Mouse (Mus musculus) midbrain, embryonic 10.5 days (tissue): Measurements from ENCODE around the gene Cdh22. TPM values are rescaled to one million over a fixed set of nuclear protein-coding genes. Genes with fewer than 3 reads are reported as not detected.

Experiments used
- DNase-seq: peaks from one replicate; pipeline ENCODE4 v3.0.0-alpha.2; 2017; ENCODE audit warnings: low spot score
- H3K27ac ChIP-seq: fragments of 300-500 bp; sonication (generic); replicated peaks from 2 replicates; pipeline ENCODE4 v1.5.1; 2016; ENCODE audit warnings: mild to moderate bottlenecking
- H3K27me3 ChIP-seq: fragments of 300-500 bp; sonication (generic); 2 replicates; pipeline ENCODE4 v1.6.1; 2016; ENCODE audit warnings: low read depth, mild to moderate bottlenecking; ENCODE audit not compliant: poor library complexity, severe bottlenecking
- H3K36me3 ChIP-seq: fragments of 300-500 bp; sonication (generic); 2 replicates; pipeline ENCODE4 v1.6.1; 2016; ENCODE audit warnings: mild to moderate bottlenecking, moderate library complexity
- H3K4me1 ChIP-seq: fragments of 300-500 bp; sonication (generic); 2 replicates; pipeline ENCODE4 v1.6.1; 2016
- H3K4me3 ChIP-seq: fragments of 300-500 bp; sonication (generic); 2 replicates; pipeline ENCODE4 v1.5.1; 2016; ENCODE audit warnings: mild to moderate bottlenecking, moderate library complexity
- H3K9me3 ChIP-seq: fragments of 300-500 bp; sonication (generic); replicated peaks from 2 replicates; pipeline ENCODE4 v1.6.1; 2016; ENCODE audit warnings: mild to moderate bottlenecking
- WGBS: fragments of 180-500 bp; shearing (Covaris S2); methylation state at CpG from one replicate; pipeline ENCODE4 v1.1.7; 2016; 5-methylcytosine and 5-hydroxymethylcytosine counted together
- polyA plus RNA-seq: library from polyadenylated mRNA; unstranded; fragments of >200 nt; fragmentation: Nextera tagmentation; extraction: Ambion mirVana; gene quantifications from 2 replicates; pipeline ENCODE4 v1.2.1, GENCODE M21; 2016

Cdh22 gene
- polyA plus RNA-seq, 1 experiment from 2014 or later: 3.9 TPM

GRCm38 (mm10) chr2:165217361-165218149 is 17.1 kb downstream of the Cdh22 start:
- Histone ChIP-seq H3K4me3 (no peak overlapping the region), H3K36me3 (no peaks in the 10 kb centered on the region), H3K4me1 (peaks cover 94% of the 10 kb centered on the region), H3K27ac (peak overlapping the region; percentile 55; the same call in 1 of the 2 replicates), H3K9me3 (no peaks in the 10 kb centered on the region), H3K27me3 (peaks cover 97% of the 10 kb centered on the region)
- no peak for DNase-seq
- 94% methylated on average over 16 of the region's 16 CpGs for whole genome bisulfite sequencing

DNA sequence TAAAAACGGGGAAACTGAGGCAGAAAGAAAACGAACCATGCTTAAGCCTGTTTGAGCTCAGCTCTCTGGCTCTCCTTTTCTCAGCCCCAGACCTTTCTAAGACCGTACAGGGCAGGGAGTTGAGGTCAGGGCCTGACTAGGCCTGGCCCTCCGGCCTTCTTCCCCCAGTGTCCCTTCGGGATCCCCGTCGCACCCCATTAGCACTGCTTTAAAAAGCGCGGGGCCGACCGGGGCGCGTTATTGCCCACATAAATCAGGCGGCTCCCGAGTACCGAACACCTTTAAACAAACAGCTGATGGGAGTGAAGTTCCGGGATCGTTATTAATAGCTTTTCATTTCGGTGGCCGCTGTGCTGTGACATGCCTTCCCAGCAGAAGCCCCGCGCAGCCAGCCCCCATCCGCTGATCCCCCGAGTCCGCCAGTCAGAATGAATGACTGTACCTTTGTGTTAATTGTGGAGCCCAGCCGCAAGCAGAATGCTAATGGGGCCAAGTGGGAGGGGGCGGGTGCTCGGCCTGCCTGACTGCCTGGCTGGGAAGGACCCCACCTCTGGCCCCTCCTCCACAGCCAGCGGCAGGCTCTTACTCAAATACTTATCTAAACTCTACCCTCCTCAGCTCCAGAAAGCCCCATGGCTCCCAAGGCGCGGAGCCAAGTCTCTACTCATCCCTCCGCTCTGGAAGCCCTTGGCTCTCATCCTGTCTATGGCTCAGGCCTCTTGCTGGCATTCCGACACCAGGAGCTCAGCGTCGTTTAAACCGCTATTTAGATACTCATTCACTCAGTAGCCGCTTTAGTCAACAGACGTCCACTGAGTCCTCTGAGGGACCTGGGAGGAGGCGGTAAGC is 19.3 kb downstream of the Cdh22 start:
- H3K27me3 ChIP-seq: peaks cover 98% of the 10 kb centered on the region

GRCm38 (mm10) chr2:165211426-165212079 is 23.1 kb downstream of the Cdh22 start:
- no peaks in the 10 kb centered on the region for H3K9me3 ChIP-seq
- peak overlapping the region; percentile 45 for H3K4me3 ChIP-seq
- H3K36me3 ChIP-seq: no peaks in the 10 kb centered on the region
- peaks cover 97% of the 10 kb centered on the region for H3K27me3 ChIP-seq
- DNase-seq: peak; percentile 58
- WGBS: under 1% methylated on average over 20 of the region's 20 CpGs
- peaks cover 69% of the 10 kb centered on the region for H3K4me1 ChIP-seq
- H3K27ac ChIP-seq: peak overlapping the region; percentile 84

More for the DNA sequence above, 19.3 kb downstream of the Cdh22 start:
- Histone ChIP-seq H3K36me3 (no peaks in the 10 kb centered on the region), H3K4me3 (peak overlapping the region; percentile 46), H3K4me1 (peaks cover 94% of the 10 kb centered on the region), H3K9me3 (no peaks in the 10 kb centered on the region), H3K27ac (peak overlapping the region; percentile 83)
- peak; percentile 79 for DNase-seq
- 4% methylated on average over 39 of the region's 39 CpGs for WGBS

GRCm38 (mm10) chr2:165210948-165211347 is 23.7 kb downstream of the Cdh22 start:
- peak; percentile 48 for DNase-seq
- Histone ChIP-seq H3K27me3 (peaks cover 96% of the 10 kb centered on the region), H3K4me3 (peak overlapping the region; percentile 45), H3K9me3 (no peaks in the 10 kb centered on the region), H3K27ac (peak overlapping the region; percentile 84; the same call in 1 of the 2 replicates), H3K36me3 (no peaks in the 10 kb centered on the region), H3K4me1 (peaks cover 69% of the 10 kb centered on the region)
- under 1% methylated on average over 15 of the region's 15 CpGs for whole genome bisulfite sequencing

GRCm38 (mm10) chr2:165207689-165208088 is 27.0 kb downstream of the Cdh22 start:
- no peak for DNase-seq
- peaks cover 96% of the 10 kb centered on the region for H3K27me3 ChIP-seq
- H3K4me1 ChIP-seq: peaks cover 57% of the 10 kb centered on the region
- H3K36me3 ChIP-seq: no peaks in the 10 kb centered on the region
- H3K4me3 ChIP-seq: no peak overlapping the region
- 73% methylated on average over 11 of the region's 11 CpGs for WGBS
- H3K9me3 ChIP-seq: no peaks in the 10 kb centered on the region
- no peak overlapping the region for H3K27ac ChIP-seq

DNA sequence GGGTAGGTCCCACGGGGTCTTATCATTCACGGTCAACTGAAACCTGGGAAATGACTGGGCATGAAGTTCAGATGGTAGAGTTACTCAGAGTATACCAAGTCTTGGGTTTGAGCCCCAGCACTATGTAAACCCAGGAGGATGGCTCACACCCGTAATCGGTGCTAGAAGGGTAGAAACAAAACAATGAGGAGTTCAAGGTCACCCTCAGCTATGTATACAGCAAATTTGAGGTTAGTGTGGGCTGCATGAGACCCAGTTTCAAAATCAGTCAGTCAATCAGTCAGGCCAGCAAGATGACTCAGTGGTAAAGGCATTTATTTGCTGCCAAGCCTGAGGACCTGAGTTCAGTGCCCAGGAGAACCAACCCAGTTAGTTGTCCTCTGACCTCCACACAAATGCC is 27.6 kb downstream of the Cdh22 start:
- Histone ChIP-seq H3K4me3 (no peak overlapping the region), H3K27ac (no peak overlapping the region; the same call in 1 of the 2 replicates), H3K36me3 (no peaks in the 10 kb centered on the region), H3K4me1 (peaks cover 57% of the 10 kb centered on the region), H3K9me3 (no peaks in the 10 kb centered on the region), H3K27me3 (peaks cover 96% of the 10 kb centered on the region)
- 84% methylated on average over 4 of the region's 4 CpGs for WGBS
- DNase-seq: no peak

- peaks cover 56% of the 10 kb centered on the region for H3K4me1 ChIP-seq
- DNase-seq: no peak
- 81% methylated on average over 6 of the region's 6 CpGs for WGBS
- H3K27ac ChIP-seq: no peak overlapping the region
- H3K4me3 ChIP-seq: no peak overlapping the region
- no peaks in the 10 kb centered on the region for H3K36me3 ChIP-seq
- H3K27me3 ChIP-seq: peaks cover 94% of the 10 kb centered on the region
- H3K9me3 ChIP-seq: no peaks in the 10 kb centered on the region
Measured at GRCm38 (mm10) chr2:165205486-165205885, 29.2 kb downstream of the Cdh22 start.

DNA sequence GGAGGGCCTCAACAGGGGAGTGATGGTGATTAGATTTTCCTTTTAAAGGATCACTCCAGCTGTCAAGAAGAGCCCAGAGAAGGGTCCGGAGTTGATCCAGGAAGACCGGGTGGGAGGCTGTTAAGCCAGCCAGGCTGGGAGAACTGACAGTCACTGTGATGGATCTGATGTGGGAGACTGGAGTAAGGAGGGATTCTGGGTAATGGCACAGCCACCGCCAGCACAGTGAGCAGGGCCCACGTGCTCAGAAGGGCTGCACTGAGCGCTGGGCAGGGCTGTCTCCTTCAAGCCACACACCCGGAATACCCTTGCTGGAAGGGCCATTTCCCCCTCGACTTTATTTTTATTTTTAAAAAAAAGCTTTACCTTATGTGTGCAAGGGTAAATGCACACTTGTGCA is 29.7 kb downstream of the Cdh22 start:
- H3K36me3 ChIP-seq: no peaks in the 10 kb centered on the region
- H3K9me3 ChIP-seq: no peaks in the 10 kb centered on the region
- 53% methylated on average over 7 of the region's 7 CpGs for WGBS
- DNase-seq: no peak
- H3K4me1 ChIP-seq: peaks cover 56% of the 10 kb centered on the region
- no peak overlapping the region for H3K4me3 ChIP-seq
- H3K27ac ChIP-seq: no peak overlapping the region; the same call in 1 of the 2 replicates
- peaks cover 94% of the 10 kb centered on the region for H3K27me3 ChIP-seq

DNA sequence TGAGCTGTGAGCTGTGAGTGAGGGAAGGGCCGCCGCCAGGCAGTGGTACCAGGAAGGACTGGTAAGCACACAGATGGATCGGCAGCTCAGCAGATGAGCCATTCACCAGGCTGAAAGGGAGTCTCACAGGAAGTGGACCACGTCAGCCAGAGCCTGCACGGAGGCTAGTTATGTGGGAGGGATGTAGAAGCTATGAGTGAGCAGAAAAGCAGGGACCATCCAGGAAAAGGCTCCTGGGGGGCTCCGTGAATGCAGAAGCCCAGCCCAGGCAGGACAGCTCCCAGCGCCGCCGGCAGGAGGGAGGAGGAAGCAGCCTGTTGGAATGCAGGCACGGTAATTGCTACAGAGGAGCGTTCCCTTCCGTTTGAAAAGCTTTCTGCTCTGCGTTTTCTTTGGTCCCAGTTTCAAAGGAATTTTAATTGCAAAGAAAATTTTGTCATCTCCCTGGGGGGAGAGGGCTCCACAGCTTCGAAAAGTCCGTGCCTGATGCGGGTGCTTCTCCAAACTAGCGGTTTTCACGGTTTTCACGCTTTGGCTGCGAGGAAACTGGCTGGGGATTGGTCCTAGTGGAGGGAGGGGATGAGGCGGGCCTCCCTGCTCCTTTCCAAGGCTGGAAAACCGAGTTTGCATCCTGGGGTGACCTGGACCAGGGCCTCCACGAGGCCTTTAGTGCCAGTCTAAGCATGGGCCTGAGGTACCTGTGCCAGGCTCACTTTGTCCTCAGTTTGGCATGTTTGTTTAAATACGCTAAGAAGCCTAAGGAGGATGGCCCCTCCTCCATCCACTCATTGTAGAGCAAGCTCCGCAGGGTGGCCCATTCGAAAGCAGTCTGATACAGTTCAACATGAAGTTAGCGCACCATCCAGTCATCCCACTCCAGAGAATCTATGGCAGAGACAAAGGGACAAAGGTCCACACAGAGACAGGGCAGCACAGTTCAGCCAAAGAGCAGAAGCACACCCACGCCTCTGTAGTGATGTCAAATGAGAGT is 32.6 kb downstream of the Cdh22 start:
- peaks cover 68% of the 10 kb centered on the region for H3K4me1 ChIP-seq
- H3K9me3 ChIP-seq: 0 out of 2 replicates have a peak, but pooled peaks cover 5% of the 10 kb centered on the region
- H3K36me3 ChIP-seq: no peaks in the 10 kb centered on the region; the same call in 1 of the 2 replicates
- H3K27ac ChIP-seq: peak overlapping the region; percentile 74
- peak; percentile 63 for DNase-seq
- peaks cover 96% of the 10 kb centered on the region for H3K27me3 ChIP-seq
- H3K4me3 ChIP-seq: peak overlapping the region; percentile 50
- WGBS: 5% methylated on average over 28 of the region's 28 CpGs

- Histone ChIP-seq H3K36me3 (no peaks in the 10 kb centered on the region; the same call in 1 of the 2 replicates), H3K27ac (no peak overlapping the region), H3K4me1 (peaks cover 62% of the 10 kb centered on the region), H3K4me3 (no peak overlapping the region), H3K27me3 (peaks cover 96% of the 10 kb centered on the region), H3K9me3 (0 out of 2 replicates have a peak, but pooled peaks cover 5% of the 10 kb centered on the region)
- DNase-seq: no peak
- 44% methylated on average over 6 of the region's 6 CpGs for WGBS
Measured at GRCm38 (mm10) chr2:165197546-165197945, 37.1 kb downstream of the Cdh22 start.

- H3K4me1 ChIP-seq: peaks cover 43% of the 10 kb centered on the region
- 5% methylated on average over 32 of the region's 32 CpGs for WGBS
- peak overlapping the region; percentile 79 for H3K27ac ChIP-seq
- H3K27me3 ChIP-seq: peaks cover 78% of the 10 kb centered on the region
- H3K4me3 ChIP-seq: peak overlapping the region; percentile 40
- peak; percentile 55 for DNase-seq
- 0 out of 2 replicates have a peak, but pooled peaks cover 5% of the 10 kb centered on the region for H3K9me3 ChIP-seq
- H3K36me3 ChIP-seq: no peaks in the 10 kb centered on the region; the same call in 1 of the 2 replicates
Measured at GRCm38 (mm10) chr2:165195411-165196182, 39.1 kb downstream of the Cdh22 start.
